Mouse (Mus musculus): ENCODE results near the gene Mrpl34.
A peak's percentile ranks its signal among the peaks of the same experiment; 100 is the strongest.

Gene Mrpl34

DNA sequence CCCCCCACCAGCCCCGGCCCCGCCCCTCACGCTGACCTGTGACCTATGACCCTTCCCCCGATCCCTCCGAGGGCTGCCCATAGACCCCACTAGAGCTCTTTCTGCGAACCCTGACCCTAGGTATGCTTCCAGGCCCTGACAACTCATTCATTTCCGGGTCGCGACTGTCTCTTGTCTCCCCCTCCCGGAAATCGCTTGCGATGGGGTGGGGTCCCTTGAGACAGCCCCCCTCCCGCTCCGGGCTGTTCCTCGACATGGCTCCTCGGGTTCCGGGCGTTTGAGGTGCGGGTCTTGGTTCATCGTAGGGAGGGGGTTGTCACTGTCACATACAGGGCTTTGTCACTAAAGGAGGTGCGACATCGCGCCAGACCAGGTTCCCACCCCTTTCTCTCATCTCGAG, 4.7 kb downstream of the Mrpl34 start:
- peak; percentile 41 to 66 for DNase-seq

DNA sequence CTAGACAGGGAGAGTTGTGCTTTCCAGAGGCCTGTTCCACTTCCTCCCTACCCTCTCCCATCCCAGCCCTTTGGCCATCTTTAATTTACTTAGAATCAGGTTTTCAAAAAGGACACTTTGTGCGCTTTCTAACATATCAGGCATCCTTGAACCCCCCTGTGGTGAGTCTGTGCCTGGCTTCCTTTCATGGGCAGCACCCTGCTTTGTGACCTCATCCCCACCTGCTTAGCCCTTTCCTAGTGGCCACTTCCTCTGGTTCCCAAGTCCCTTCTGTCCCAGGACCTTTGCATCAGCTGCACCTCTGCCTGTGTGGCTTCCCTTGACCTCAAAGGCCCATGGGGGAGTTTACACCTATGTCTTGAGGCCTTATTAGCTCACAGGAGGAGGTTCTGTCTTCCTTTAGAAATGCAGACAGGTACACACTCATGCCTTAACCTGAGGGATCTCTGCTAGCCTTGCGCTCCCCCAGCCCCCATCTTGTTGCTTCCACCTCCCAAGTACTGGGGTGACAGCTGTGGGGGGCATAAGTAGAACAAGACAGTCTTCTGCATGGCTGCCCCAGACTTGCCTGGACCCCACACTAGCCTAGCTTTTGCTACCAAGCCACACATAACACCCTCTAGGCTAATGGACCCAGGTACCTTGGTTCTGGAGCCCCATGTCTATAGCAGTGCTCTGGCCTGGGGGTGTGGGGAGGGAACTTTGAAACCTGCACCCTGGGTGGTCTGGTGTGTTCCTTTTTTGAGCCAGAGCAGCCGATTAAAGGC, 5.6 kb downstream of the Mrpl34 start:
- no peak for DNase-seq

DNA sequence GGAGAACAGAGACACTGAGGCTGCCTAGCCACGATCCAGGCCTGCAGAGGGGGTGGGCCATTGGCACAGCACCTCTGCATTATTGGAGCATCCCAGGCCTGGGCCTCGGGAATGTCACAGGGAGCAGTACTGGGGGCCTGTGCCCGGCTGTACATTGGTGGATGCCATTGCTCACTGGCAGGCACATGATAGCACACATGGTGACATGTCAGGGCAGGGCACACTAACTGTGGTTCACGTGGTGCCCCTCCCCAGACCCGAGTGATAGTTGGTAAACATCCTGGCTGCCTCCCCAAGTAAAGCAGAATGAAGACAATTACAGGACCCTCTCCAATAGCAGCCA, 6.1 kb downstream of the Mrpl34 start:
- no peak for DNase-seq

DNA sequence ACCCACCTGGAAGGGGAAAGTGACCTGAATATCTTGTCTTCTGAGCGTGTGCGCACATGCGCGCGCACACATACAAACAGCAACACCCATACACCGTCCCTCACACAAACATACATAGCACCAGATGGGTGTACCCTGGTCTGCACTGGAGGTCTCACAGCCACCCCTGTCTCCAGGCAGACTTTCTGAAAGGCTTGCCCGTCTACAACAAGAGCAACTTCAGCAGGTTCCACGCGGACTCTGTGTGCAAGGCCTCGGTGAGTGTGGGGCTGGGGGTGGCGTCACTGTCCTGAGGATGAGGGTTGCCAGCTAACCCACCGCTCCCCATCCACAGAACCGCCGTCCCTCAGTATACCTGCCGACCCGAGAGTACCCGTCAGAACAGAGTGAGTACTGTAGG, 7.1 kb downstream of the Mrpl34 start:
- DNase-seq, result no peak

- no peak for DNase-seq
Measured at GRCm38 (mm10) chr8:71472601-71473386, 8.0 kb downstream of the Mrpl34 start.

- DNase-seq, result peak in 1 of 2 experiments; percentile 30
Measured at GRCm38 (mm10) chr8:71474344-71474743, 9.6 kb downstream of the Mrpl34 start.

GRCm38 (mm10) chr8:71474785-71475701, 10.3 kb downstream of the Mrpl34 start:
- DNase-seq, result peak in 1 of 2 experiments; percentile 43

DNA sequence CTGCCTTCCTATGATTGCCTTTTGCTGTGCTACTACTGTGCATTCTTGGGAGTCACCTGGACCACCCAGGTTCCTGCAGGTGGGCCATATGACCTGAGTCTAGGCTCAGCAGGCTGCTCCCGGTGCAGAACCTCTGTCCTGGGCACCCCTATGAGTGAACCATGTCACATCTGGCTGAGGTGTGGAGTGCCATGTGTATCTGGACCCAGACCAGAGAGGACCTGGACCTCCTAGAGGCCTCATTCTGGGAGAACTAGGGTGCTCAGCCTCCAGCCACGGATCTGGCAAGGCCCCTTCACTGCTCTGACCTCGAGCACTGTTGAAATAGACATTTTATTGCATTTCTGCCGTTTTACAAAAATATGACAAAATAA, 10.9 kb downstream of the Mrpl34 start:
- DNase-seq, result no peak

- peak; percentile 78 to 93 for DNase-seq
Measured at GRCm38 (mm10) chr8:71476099-71476940, 11.6 kb downstream of the Mrpl34 start.

DNA sequence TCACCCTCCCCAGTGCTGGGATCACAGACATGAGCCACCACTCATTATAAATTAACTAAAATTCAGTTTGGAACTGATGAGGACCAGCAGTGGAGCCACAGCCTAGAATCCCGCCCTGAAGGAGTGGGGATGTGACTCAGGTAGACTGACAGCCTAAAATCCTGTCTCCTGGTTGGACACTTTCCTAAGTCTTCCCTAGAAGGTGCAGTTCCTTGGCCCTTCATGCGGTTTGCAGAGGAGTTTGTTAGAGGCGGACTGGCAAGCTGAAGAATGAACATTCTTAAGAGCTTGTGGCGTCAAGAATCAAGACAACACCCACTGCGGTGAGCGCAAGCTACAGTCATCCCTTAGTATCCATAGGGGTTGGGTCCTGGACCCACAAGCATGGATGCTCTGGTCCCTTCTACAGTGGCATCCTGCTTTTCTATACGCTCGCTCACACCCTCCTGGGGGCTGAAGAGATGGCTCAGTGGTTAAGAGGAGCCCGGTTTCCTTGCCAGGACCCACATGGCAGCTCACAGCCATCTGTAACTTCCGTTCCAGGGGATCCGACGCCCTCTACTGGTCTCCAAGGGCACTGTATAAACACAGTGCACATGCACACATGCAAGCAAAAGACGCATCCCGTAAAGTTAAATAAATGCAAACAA, 12.6 kb downstream of the Mrpl34 start:
- no peak for DNase-seq

DNA sequence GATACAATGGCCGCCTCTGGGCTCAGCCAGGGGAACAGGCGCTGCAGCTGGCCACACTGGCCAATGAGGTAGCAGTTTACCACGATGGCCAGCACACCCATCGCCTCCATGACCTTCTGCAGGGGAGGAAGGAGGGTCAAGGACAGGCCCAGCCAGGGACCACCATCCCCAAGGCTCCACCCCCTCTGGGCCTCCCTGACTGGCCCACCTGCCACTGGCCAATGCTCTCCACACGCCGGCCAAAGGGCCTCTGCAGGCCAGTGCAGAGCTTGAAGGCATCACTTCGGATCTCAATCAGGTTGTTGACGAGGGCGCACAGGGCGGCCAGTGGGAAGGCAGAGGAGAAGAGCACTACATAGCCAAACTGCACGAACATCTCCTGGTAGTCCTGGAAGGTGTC, 14.2 kb downstream of the Mrpl34 start:
- no peak for DNase-seq

DNA sequence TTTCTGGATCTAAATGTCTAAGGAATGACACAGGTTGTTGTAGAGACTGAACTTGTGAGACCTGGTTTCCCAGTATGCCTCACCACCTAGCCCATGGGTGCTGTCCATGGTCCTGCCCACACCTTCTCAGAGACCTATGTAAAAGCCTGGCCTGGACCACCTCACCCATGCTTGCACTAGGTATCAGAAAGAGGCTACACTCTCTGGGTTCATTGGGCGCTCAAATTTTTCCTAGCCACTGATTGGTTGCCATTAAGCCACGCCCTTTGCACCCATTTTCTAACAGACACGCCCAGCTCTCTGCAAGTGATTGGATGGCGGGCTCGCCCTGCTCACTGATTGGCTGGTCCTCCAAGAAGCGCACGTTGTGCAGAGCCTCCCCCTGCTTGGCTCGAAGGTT, 19.2 kb downstream of the Mrpl34 start:
- peak; percentile 65 to 79 for DNase-seq

DNA sequence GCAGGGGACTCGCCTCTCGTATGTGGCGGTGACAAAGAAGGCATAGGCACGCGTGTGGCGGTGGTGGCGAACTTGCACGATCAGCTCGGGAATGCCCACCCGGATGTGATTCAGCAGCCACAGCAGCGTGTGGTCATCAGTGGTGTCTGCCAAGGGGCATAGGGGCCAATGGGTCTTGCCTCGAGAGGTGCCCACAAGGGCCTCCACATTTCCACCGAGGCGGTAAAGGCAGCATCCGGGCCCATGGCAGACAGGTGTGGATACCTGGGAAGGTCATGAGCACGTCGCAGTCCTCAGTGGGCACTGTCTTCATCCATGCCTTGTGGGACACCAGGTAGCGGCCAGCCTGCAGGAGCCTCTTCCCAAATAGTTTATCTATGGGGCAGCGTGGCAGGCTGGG, 20.0 kb downstream of the Mrpl34 start:
- no peak for DNase-seq

- peak; percentile 89 to 95 for DNase-seq
Measured at GRCm38 (mm10) chr8:71485142-71486135, 20.7 kb downstream of the Mrpl34 start, which contains the start of gene Ano8. Ano8 (minus strand) TSS chr8:71485963.

GRCm38 (mm10) chr8:71486136-71486529, 21.4 kb downstream of the Mrpl34 start:
- no peak for DNase-seq

- peak; percentile 89 to 94 for DNase-seq
Measured at GRCm38 (mm10) chr8:71487691-71488445, 23.1 kb downstream of the Mrpl34 start, which contains the start of gene Gtpbp3. Gtpbp3 (plus strand) TSS chr8:71488103.

DNA sequence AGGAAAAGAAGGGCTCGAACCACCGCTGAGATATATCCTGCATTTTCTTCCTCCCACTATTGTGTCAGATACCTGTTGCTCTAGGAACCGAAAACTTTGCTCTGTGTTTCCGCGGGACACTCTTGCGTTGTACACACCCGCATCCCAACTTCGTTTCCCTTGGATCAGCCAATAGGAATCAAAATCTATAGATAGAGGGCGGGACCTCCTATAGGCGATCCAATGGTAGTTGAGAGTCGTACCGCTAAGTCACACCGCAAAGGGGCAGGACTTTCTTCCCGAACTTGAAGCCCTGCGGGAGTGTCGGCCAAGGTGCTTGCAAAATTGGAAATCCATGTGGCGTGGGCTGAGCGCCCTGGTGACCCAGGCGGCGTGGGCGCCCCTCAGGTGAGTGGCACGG, 23.7 kb downstream of the Mrpl34 start:
- peak; percentile 85 to 92 for DNase-seq

DNA sequence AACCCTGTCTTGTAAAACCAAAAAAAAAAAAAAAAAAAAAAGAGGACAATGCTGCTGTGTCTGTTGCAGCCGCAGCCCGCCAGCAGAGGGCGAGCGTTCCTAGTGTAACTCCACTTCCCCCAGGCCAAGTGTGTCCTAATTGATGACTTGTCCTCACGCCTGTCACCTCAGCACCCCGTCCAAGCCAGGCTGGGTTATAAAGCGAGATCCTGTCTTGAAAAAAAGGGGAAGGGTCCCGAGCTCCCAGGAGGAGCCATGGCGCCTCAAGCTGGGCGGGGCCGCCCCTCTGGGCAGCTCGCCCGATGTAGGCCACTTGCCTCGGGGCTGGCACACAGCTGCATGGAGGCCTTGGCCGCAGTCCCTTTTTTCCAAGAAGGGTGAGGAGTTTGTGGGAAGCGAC, 30.3 kb downstream of the Mrpl34 start:
- DNase-seq, result peak; percentile 89 to 94

DNA sequence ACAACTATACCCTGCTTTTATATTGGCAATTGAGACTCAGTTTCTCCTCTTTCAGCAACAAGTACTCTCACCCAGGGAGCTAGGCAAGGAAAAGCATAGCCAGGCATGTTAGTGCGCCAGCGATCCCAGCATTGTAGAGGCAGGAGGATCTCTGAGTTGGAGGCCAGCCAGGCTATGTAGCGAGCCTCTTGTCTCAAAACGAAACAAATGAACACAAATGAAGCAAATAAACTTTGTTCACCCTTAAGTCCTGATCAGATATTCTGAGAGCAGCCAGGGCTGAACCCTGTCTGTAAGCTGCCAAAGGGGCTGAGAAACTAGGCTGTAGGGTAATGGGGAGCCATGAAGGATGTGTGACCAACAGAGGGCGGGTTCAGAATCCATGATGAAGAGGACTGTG, 31.1 kb downstream of the Mrpl34 start:
- peak; percentile 58 to 63 for DNase-seq

Data from kidney, postnatal 25 days (tissue).